Mouse (Mus musculus) central nervous system, embryonic 11.5 days (tissue): Measurements from ENCODE around the gene Trim43b. TPM values are rescaled to one million over a fixed set of nuclear protein-coding genes. Genes with fewer than 3 reads are reported as not detected.

Source experiments
- polyA plus RNA-seq: library from polyadenylated mRNA; depleted of rRNA; stranded (reverse); fragments of >200 nt; gene quantifications from 2 replicates; pipeline ENCODE4 v1.2.3, GENCODE M21; 2012; rRNA removed

Gene Trim43b
- polyA plus RNA-seq = not detected in 2 replicates

DNA sequence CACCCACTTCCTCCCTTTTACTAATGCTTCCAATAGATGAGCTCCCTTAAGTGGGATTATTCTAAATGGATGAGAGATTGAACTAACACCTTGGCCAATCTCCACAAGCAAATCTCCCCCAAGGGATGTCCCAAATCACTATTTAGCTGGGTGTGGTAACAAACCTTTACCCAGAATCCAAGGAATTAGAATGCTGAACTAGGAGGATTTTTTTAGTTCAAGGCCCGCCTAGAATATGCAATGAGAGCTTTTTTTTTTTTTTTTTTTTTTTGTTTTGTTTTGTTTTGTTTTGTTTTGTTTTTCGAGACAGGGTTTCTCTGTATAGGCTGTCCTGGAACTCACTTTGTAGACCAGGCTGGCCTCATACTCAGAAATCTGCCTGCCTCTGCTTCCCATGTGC, at the start of gene Trim43b:
TSS of gene Trim43b (minus strand) at position 101 of the 400 bp plus-strand sequence.

Other genes with a start within 250 kb of the Trim43b start
- gene Bcl2a1a, start 135.9 kb downstream of the Trim43b start, polyA plus RNA-seq = 0.20 TPM in 1 of 2 replicates, not detected in the other
- gene Bcl2a1b, start 106.4 kb upstream of the Trim43b start, polyA plus RNA-seq = 0.34 and 0.42 TPM in 2 replicates
- gene Gm29094, start 106.5 kb upstream of the Trim43b start, polyA plus RNA-seq = not detected in 2 replicates
- 9.4 and 11.3 TPM in 2 replicates for gene Mthfs, start 117.8 kb upstream of the Trim43b start, polyA plus RNA-seq